Mouse (Mus musculus) CH12F3 (cell line): ENCODE results near the gene Tfcp2l1.

Experiments
- in situ Hi-C: fragments of 300-500 bp; cut with MboI; formaldehyde crosslinking; loops from 2 replicates; pipeline ENCODE4 v1.14.3; 2020; ENCODE audit warnings: low sequenced_read_pairs

Gene Tfcp2l1

DNA sequence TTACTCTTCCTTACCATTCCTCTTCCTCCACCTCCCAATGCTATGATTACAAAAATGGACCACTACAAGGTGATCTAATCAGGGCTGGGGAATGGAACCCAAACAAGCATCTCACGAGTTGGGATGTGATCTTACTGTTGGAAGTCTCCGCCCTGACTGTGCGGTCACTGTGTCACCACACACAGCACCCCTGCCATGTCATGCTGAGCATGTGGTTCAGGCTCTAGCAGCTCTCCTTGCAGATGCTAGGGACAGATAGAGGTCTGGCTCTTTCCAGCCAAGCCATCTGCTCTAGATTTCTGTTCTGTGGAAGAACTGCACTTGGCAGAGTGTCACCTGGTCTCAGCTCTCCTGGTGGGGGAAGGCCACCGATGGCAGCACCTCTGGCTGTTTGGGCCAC, 99.3 kb downstream of the Tfcp2l1 start:
- in situ Hi-C loops, result no loop called here

DNA sequence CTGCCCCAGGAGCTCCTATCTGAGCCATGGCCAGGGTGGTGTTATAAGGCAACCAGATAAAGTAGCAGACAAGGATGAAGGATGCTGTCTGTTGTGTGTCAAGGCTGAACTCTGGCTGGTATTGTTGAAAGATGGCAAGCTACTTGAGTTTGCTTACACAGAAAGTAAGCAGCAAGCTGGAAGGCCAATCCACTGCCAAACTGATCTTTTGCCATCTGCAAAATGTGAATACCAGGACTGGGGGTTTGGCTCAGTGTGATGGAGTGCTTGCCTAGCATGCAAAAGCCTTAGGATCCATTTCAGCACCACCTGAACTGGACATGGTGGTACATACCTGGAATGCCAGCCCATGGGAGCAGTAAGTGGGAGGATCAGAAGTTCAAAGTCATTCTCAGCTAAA, 101.1 kb downstream of the Tfcp2l1 start:
- in situ Hi-C loops, result no loop called here
